Mouse (Mus musculus) kidney, adult 2 months (tissue): ENCODE measurements around the gene Ccnk. TPM values are rescaled to one million over a fixed set of nuclear protein-coding genes. Genes with fewer than 3 reads are reported as not detected.

ENCODE experiments used
- DNase-seq: peaks from one replicate; pipeline ENCODE4 v3.0.0; 2021
- H3K27ac ChIP-seq: fragments of 200-500 bp; 2 replicates; pipeline ENCODE4 v1.5.1; 2012; ENCODE audit warnings: low read depth, low read length, control low read depth, inconsistent platforms; ENCODE audit not compliant: insufficient read depth
- H3K27me3 ChIP-seq: fragments of 200-500 bp; replicated peaks from 2 replicates; pipeline ENCODE4 v1.6.1; 2012; ENCODE audit warnings: mild to moderate bottlenecking, moderate library complexity, low read length, inconsistent platforms; ENCODE audit not compliant: control insufficient read depth, insufficient read depth
- H3K36me3 ChIP-seq: fragments of 200-500 bp; 2 replicates; pipeline ENCODE4 v1.6.1; 2012; ENCODE audit warnings: mild to moderate bottlenecking, moderate library complexity, low read length, inconsistent platforms; ENCODE audit not compliant: control insufficient read depth, insufficient read depth
- H3K4me1 ChIP-seq: fragments of 200-500 bp; 2 replicates; pipeline ENCODE4 v1.6.1; 2011; ENCODE audit warnings: low read length; ENCODE audit not compliant: control insufficient read depth, insufficient read depth
- H3K4me3 ChIP-seq: fragments of 200-500 bp; 2 replicates; pipeline ENCODE4 v1.5.1; 2011; ENCODE audit warnings: mild to moderate bottlenecking, low read depth, low read length, control low read depth; ENCODE audit not compliant: insufficient read depth
- CTCF ChIP-seq: fragments of 200-500 bp; conservative IDR thresholded peaks from 2 replicates; pipeline ENCODE4 v1.5.1; 2011; ENCODE audit warnings: low read depth, mild to moderate bottlenecking, control low read depth, low read length, moderate library complexity, mixed read lengths; ENCODE audit not compliant: insufficient read depth, insufficient read length
- POLR2A ChIP-seq: fragments of 200-500 bp; IDR thresholded peaks from one replicate; pipeline ENCODE4 v1.6.1; 2011; ENCODE audit warnings: low read depth, low read length, control low read depth
- WGBS: fragments of 180-500 bp; shearing (Covaris S2); methylation state at CpG from one replicate; pipeline ENCODE4 v1.1.7; 2018; 5-methylcytosine and 5-hydroxymethylcytosine counted together
- polyA plus RNA-seq: library from polyadenylated mRNA; depleted of rRNA; stranded (reverse); fragments of >200 nt; gene quantifications from 2 replicates; pipeline ENCODE4 v1.2.3, GENCODE M21; 2012

Gene Ccnk
- polyA plus RNA-seq, 1 experiment, result 12.6 TPM

- H3K4me1 ChIP-seq, result peaks cover 10% of the 10 kb centered on the region; the same call in 1 of the 2 replicates
- H3K27me3 ChIP-seq, result no peaks in the 10 kb centered on the region
- H3K4me3 ChIP-seq, result no peak overlapping the region
- H3K27ac ChIP-seq, result no peak overlapping the region
- DNase-seq, result no peak
- WGBS, result 81% methylated on average over 11 of the region's 11 CpGs
- no peaks in the 10 kb centered on the region for H3K36me3 ChIP-seq
- TF ChIP-seq CTCF, result no peak
- no peak for TF ChIP-seq POLR2A
Observed at GRCm38 (mm10) chr12:108216611-108217370, 37.4 kb downstream of the Ccnk start.

GRCm38 (mm10) chr12:108217572-108217971 lies 38.2 kb downstream of the Ccnk start:
- Histone ChIP-seq H3K27ac (no peak overlapping the region), H3K27me3 (no peaks in the 10 kb centered on the region), H3K36me3 (no peaks in the 10 kb centered on the region), H3K4me3 (no peak overlapping the region), H3K4me1 (peaks cover 10% of the 10 kb centered on the region; the same call in 1 of the 2 replicates)
- WGBS, result 65% methylated on average over 5 of the region's 5 CpGs
- peak; percentile 76 for TF ChIP-seq CTCF
- no peak for TF ChIP-seq POLR2A
- DNase-seq, result peak; percentile 72

GRCm38 (mm10) chr12:108219163-108219562 lies 39.8 kb downstream of the Ccnk start:
- peaks cover 2% of the 10 kb centered on the region; the same call in 1 of the 2 replicates for H3K4me1 ChIP-seq
- no peak for DNase-seq
- no peak overlapping the region for H3K27ac ChIP-seq
- TF ChIP-seq POLR2A (no peak), CTCF (no peak)
- WGBS, result 59% methylated on average over 15 of the region's 15 CpGs
- H3K27me3 ChIP-seq, result no peaks in the 10 kb centered on the region
- H3K4me3 ChIP-seq, result no peak overlapping the region
- H3K36me3 ChIP-seq, result no peaks in the 10 kb centered on the region

- DNase-seq, result no peak
- 70% methylated on average over 21 of the region's 21 CpGs for WGBS
- Histone ChIP-seq H3K27ac (no peak overlapping the region), H3K4me3 (no peak overlapping the region), H3K36me3 (no peaks in the 10 kb centered on the region), H3K4me1 (no peaks in the 10 kb centered on the region), H3K27me3 (no peaks in the 10 kb centered on the region)
- TF ChIP-seq CTCF, result no peak
- TF ChIP-seq POLR2A, result no peak
Observed at GRCm38 (mm10) chr12:108219825-108220616, 40.6 kb downstream of the Ccnk start.

- no peak for TF ChIP-seq POLR2A
- TF ChIP-seq CTCF, result no peak
- H3K27ac ChIP-seq, result no peak overlapping the region
- DNase-seq, result peak; percentile 52
- 55% methylated on average over 12 of the region's 12 CpGs for WGBS
- no peaks in the 10 kb centered on the region for H3K27me3 ChIP-seq
- H3K4me3 ChIP-seq, result no peak overlapping the region
- no peaks in the 10 kb centered on the region for H3K4me1 ChIP-seq
- H3K36me3 ChIP-seq, result no peaks in the 10 kb centered on the region
Observed at GRCm38 (mm10) chr12:108220621-108221020, 41.2 kb downstream of the Ccnk start.

GRCm38 (mm10) chr12:108221206-108221605 lies 41.8 kb downstream of the Ccnk start:
- no peaks in the 10 kb centered on the region; the same call in 1 of the 2 replicates for H3K4me1 ChIP-seq
- TF ChIP-seq POLR2A (no peak), CTCF (0 out of 2 replicates have a peak, but pooled peaks have one; percentile 8)
- no peak overlapping the region for H3K27ac ChIP-seq
- H3K27me3 ChIP-seq, result no peaks in the 10 kb centered on the region
- WGBS, result 61% methylated on average over 10 of the region's 10 CpGs
- DNase-seq, result no peak
- no peaks in the 10 kb centered on the region for H3K36me3 ChIP-seq
- H3K4me3 ChIP-seq, result no peak overlapping the region

- Histone ChIP-seq H3K4me1 (no peaks in the 10 kb centered on the region; the same call in 1 of the 2 replicates), H3K27ac (no peak overlapping the region), H3K27me3 (no peaks in the 10 kb centered on the region), H3K36me3 (no peaks in the 10 kb centered on the region), H3K4me3 (no peak overlapping the region)
- WGBS, result 90% methylated on average over 7 of the region's 7 CpGs
- TF ChIP-seq CTCF (no peak), POLR2A (no peak)
- no peak for DNase-seq
Observed at GRCm38 (mm10) chr12:108221712-108222111, 42.3 kb downstream of the Ccnk start.
